Mouse (Mus musculus) granulocyte monocyte progenitor cell, adult 5-6 weeks (primary cell): Measurements from ENCODE around the gene Cdca5. TPM values are rescaled to one million over a fixed set of nuclear protein-coding genes. Genes with fewer than 3 reads are reported as not detected.

ENCODE experiments used
- ATAC-seq: replicated peaks from 2 replicates; pipeline ENCODE4 v1.8.0; 2016; ENCODE audit warnings: mild to moderate bottlenecking, moderate TSS enrichment, inconsistent platforms; ENCODE audit not compliant: poor library complexity, severe bottlenecking
- total RNA-seq, 2 experiments: library from RNA; stranded (forward) in 1 of 2; stranded (reverse) in 1 of 2; fragments of 200-712, 200-1000 nt in 1 of 2; fragments of >200 nt in 1 of 2; fragmentation: Nextera tagmentation in 1 of 2; gene quantifications; 2 replicates each; pipeline ENCODE4 v1.2.3; 2014 to 2017

Cdca5 gene
- total RNA-seq, 2 experiments from 2014 or later = 39.0 to 42.1 TPM

DNA sequence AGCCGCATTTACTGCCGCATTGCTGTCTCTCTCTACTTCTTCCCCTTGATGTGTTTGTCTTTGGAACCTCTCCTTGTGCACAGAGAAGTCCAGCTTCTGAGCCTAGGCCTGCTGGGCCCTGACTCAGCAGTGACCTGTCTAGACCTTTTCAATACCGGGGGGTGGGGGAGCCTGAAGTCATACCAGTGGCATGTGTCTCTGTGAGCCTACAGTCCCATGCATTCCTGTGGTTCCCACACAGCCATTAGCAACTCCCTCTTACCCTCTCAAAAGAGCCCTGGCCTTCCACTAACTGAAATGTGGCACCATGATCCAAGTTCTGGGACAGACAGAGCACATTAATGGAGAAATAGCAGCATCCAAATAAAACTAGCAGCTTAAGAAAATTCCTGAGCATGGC lies 51.6 kb downstream of the Cdca5 start:
- ATAC-seq = no peak

DNA sequence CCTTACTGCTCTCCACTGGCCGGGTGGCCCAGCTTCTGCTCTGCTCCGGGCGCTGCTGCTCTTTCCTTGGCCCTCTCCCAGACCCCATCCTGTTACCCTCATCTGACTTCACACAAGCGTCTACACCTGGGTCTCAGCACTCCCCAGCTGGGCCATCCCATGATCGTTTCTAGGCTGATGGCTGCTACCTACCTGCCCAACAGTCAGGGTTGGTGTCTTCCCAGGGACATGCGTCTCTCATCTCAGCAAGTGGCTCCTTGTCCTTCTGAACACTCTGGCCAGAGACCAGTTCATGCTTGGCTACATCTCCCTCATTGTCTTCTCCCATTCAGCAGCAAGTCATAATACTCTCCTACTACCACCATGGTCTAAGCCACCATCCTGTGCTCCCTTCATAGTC lies 54.9 kb downstream of the Cdca5 start:
- ATAC-seq = no peak

DNA sequence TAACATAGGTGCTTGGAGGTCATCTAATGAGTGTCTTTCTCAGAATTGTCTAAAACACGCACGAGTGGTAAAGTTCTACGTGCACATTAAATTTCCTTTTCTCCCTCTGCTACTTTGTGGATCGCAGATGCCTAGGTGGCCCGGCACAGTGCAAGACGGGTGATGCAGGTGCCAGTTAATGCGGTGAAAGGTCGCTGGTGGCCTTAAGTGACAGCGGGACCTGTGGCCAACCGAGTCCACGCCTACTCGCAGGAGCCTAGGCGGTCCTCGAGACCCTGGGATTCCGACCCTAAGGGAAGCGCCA lies 55.5 kb downstream of the Cdca5 start:
- peak; percentile 33; the same call in 1 of the 2 replicates for ATAC-seq

DNA sequence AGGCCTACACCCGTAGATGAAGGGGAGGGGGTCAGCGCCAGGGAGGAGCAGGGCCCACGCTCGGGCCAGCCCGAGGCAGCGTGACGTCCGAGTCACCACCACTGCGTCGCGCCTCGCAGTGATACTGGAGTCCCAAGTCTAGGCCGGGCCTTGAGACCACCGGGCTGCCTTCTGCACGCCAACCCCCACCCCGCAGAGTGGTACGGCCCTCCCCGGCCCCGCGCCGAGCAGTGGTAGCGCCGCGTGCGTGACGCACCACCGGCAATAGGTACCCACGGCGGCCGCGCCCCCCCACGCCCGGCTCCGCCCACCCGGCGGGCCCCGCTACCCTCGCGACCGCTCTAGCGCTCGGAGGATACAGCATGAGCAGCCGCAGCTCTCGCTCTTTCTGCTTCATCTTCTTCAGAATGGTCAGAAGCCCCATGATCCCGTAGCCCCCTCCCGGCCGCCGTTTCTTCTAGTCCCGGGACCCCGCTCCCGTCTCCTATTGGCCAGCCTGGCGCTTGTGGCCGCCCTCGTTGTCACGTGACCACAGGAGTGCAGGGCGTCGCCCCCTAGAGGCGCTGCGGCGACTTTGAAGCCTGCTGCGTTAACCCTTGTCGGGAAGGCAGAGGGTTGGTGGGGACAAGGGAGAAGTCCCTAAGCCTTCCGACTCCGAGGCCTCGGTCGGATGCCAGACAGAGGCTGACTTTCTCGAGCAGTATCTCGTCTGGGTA lies 56.1 kb downstream of the Cdca5 start, which contains the start of gene Batf2:
Gene Batf2, plus strand, starts transcription at position 306 of the 716 bp plus-strand sequence.
- ATAC-seq = peak; percentile 79

DNA sequence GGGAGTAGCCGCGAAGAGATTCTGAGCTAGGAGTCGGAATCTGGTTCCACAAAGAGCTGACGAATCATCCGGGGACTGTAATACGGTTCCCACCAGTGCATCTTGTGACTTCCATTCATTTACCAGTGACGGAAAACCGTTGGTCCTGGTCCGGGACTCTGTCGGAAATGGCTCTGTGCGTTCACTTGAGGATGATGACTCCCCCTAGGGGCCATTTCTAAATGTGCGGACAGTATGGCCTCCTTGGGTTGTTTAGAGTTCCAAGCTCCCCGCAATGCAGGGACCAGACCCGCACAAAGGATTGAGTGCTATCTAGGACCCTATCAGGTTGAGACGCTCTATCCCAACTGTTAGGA lies 56.6 kb downstream of the Cdca5 start, which contains the start of gene Arl2:
Gene Arl2, minus strand, starts transcription at position 155 of the 356 bp plus-strand sequence.
- ATAC-seq = peak; percentile 71

Other genes starting within 250 kb of the Cdca5 start
- 17.9 and 25.4 TPM in 2 replicates for gene Frmd8, start 209.7 kb upstream of the Cdca5 start, total RNA-seq (2014; fragmentation: Nextera tagmentation)
- 19.0 and 28.4 TPM in 2 replicates for gene Frmd8, start 209.7 kb upstream of the Cdca5 start, total RNA-seq (2017)
- 38.2 and 44.5 TPM in 2 replicates for gene Slc25a45, start 207.2 kb upstream of the Cdca5 start, total RNA-seq (2014; fragmentation: Nextera tagmentation)
- gene Slc25a45, start 207.2 kb upstream of the Cdca5 start, total RNA-seq (2017) = 35.5 and 35.6 TPM in 2 replicates
- 1.1 and 2.5 TPM in 2 replicates for gene Tigd3, start 190.8 kb upstream of the Cdca5 start, total RNA-seq (2014; fragmentation: Nextera tagmentation)
- 2.3 and 4.4 TPM in 2 replicates for gene Tigd3, start 190.8 kb upstream of the Cdca5 start, total RNA-seq (2017)
- gene Dpf2, start 172.0 kb upstream of the Cdca5 start, total RNA-seq (2014; fragmentation: Nextera tagmentation) = 97.3 and 126 TPM in 2 replicates
- gene Dpf2, start 172.0 kb upstream of the Cdca5 start, total RNA-seq (2017) = 62.7 and 108 TPM in 2 replicates
- gene Cdc42ep2, start 160.2 kb upstream of the Cdca5 start, total RNA-seq (2014; fragmentation: Nextera tagmentation) = 0.23 TPM in 1 of 2 replicates, not detected in the other
- gene Cdc42ep2, start 160.2 kb upstream of the Cdca5 start, total RNA-seq (2017) = not detected in 2 replicates
- 122 and 129 TPM in 2 replicates for gene Pola2, start 120.8 kb upstream of the Cdca5 start, total RNA-seq (2014; fragmentation: Nextera tagmentation)
- 56.9 and 64.9 TPM in 2 replicates for gene Pola2, start 120.8 kb upstream of the Cdca5 start, total RNA-seq (2017)
- gene Slc22a20, start 98.8 kb upstream of the Cdca5 start, total RNA-seq (2014; fragmentation: Nextera tagmentation) = not detected in 2 replicates
- not detected in 2 replicates for gene Slc22a20, start 98.8 kb upstream of the Cdca5 start, total RNA-seq (2017)
- 35.2 and 38.6 TPM in 2 replicates for gene Capn1, start 69.1 kb upstream of the Cdca5 start, total RNA-seq (2014; fragmentation: Nextera tagmentation)
- 32.2 and 37.7 TPM in 2 replicates for gene Capn1, start 69.1 kb upstream of the Cdca5 start, total RNA-seq (2017)
- gene Syvn1, start 38.4 kb upstream of the Cdca5 start, total RNA-seq (2014; fragmentation: Nextera tagmentation) = 33.6 and 46.5 TPM in 2 replicates
- gene Syvn1, start 38.4 kb upstream of the Cdca5 start, total RNA-seq (2017) = 3.8 and 8.2 TPM in 2 replicates
- gene Mrpl49, start 27.2 kb upstream of the Cdca5 start, total RNA-seq (2014; fragmentation: Nextera tagmentation) = 39.7 and 52.3 TPM in 2 replicates
- gene Mrpl49, start 27.2 kb upstream of the Cdca5 start, total RNA-seq (2017) = 45.2 and 46.1 TPM in 2 replicates
- gene Fau, start 27.1 kb upstream of the Cdca5 start, total RNA-seq (2014; fragmentation: Nextera tagmentation) = 2,326 and 2,717 TPM in 2 replicates
- gene Fau, start 27.1 kb upstream of the Cdca5 start, total RNA-seq (2017) = 1,639 and 2,001 TPM in 2 replicates
- gene Znhit2, start 23.8 kb upstream of the Cdca5 start, total RNA-seq (2014; fragmentation: Nextera tagmentation) = 5.0 and 17.6 TPM in 2 replicates
- 13.7 and 17.6 TPM in 2 replicates for gene Znhit2, start 23.8 kb upstream of the Cdca5 start, total RNA-seq (2017)
- gene Tm7sf2, start 16.6 kb upstream of the Cdca5 start, total RNA-seq (2014; fragmentation: Nextera tagmentation) = 14.4 and 19.3 TPM in 2 replicates
- 3.4 and 4.0 TPM in 2 replicates for gene Tm7sf2, start 16.6 kb upstream of the Cdca5 start, total RNA-seq (2017)
- gene Vps51, start 7.8 kb upstream of the Cdca5 start, total RNA-seq (2014; fragmentation: Nextera tagmentation) = 33.1 and 44.0 TPM in 2 replicates
- 48.0 and 48.5 TPM in 2 replicates for gene Vps51, start 7.8 kb upstream of the Cdca5 start, total RNA-seq (2017)
- not detected in 2 replicates for gene Tmem262, start 5.0 kb upstream of the Cdca5 start, total RNA-seq (2014; fragmentation: Nextera tagmentation)
- not detected in 2 replicates for gene Tmem262, start 5.0 kb upstream of the Cdca5 start, total RNA-seq (2017)
- gene Gm28374, start 2.7 kb upstream of the Cdca5 start, total RNA-seq (2014; fragmentation: Nextera tagmentation) = not detected in 2 replicates
- gene Gm28374, start 2.7 kb upstream of the Cdca5 start, total RNA-seq (2017) = not detected in 2 replicates
- gene Zfpl1, start within 50 bp of the Cdca5 start, total RNA-seq (2014; fragmentation: Nextera tagmentation) = 11.9 and 21.6 TPM in 2 replicates
- 19.9 and 30.2 TPM in 2 replicates for gene Zfpl1, start within 50 bp of the Cdca5 start, total RNA-seq (2017)
- 2.7 TPM in 1 of 2 replicates, not detected in the other for gene AC131692.1, start 9.4 kb downstream of the Cdca5 start, total RNA-seq (2014; fragmentation: Nextera tagmentation)
- gene AC131692.1, start 9.4 kb downstream of the Cdca5 start, total RNA-seq (2017) = 2.2 TPM in 1 of 2 replicates, not detected in the other
- gene Naaladl1, start 20.8 kb downstream of the Cdca5 start, total RNA-seq (2014; fragmentation: Nextera tagmentation) = 0.28 and 1.1 TPM in 2 replicates
- not detected in 2 replicates for gene Naaladl1, start 20.8 kb downstream of the Cdca5 start, total RNA-seq (2017)
- gene Sac3d1, start 33.7 kb downstream of the Cdca5 start, total RNA-seq (2014; fragmentation: Nextera tagmentation) = 8.5 and 10.2 TPM in 2 replicates
- 5.9 and 7.2 TPM in 2 replicates for gene Sac3d1, start 33.7 kb downstream of the Cdca5 start, total RNA-seq (2017)
- 31.2 and 31.3 TPM in 2 replicates for gene Snx15, start 43.3 kb downstream of the Cdca5 start, total RNA-seq (2014; fragmentation: Nextera tagmentation)
- gene Snx15, start 43.3 kb downstream of the Cdca5 start, total RNA-seq (2017) = 9.7 and 11.2 TPM in 2 replicates
- 5.1 TPM in 1 of 2 replicates, not detected in the other for gene Batf2, start 56.0 kb downstream of the Cdca5 start, total RNA-seq (2014; fragmentation: Nextera tagmentation)
- 0.77 and 2.3 TPM in 2 replicates for gene Batf2, start 56.0 kb downstream of the Cdca5 start, total RNA-seq (2017)
- gene Arl2, start 56.6 kb downstream of the Cdca5 start, total RNA-seq (2014; fragmentation: Nextera tagmentation) = 22.6 and 37.1 TPM in 2 replicates
- 27.1 and 30.7 TPM in 2 replicates for gene Arl2, start 56.6 kb downstream of the Cdca5 start, total RNA-seq (2017)
- gene Majin, start 99.4 kb downstream of the Cdca5 start, total RNA-seq (2014; fragmentation: Nextera tagmentation) = not detected in 2 replicates
- gene Majin, start 99.4 kb downstream of the Cdca5 start, total RNA-seq (2017) = not detected in 2 replicates
- gene Gpha2, start 141.4 kb downstream of the Cdca5 start, total RNA-seq (2014; fragmentation: Nextera tagmentation) = not detected in 2 replicates
- gene Gpha2, start 141.4 kb downstream of the Cdca5 start, total RNA-seq (2017) = not detected in 2 replicates
- gene Ppp2r5b, start 150.9 kb downstream of the Cdca5 start, total RNA-seq (2014; fragmentation: Nextera tagmentation) = 3.0 and 3.1 TPM in 2 replicates
- gene Ppp2r5b, start 150.9 kb downstream of the Cdca5 start, total RNA-seq (2017) = 1.9 and 3.7 TPM in 2 replicates
- gene Atg2a, start 156.7 kb downstream of the Cdca5 start, total RNA-seq (2014; fragmentation: Nextera tagmentation) = 18.3 and 30.9 TPM in 2 replicates
- gene Atg2a, start 156.7 kb downstream of the Cdca5 start, total RNA-seq (2017) = 5.5 and 8.3 TPM in 2 replicates
- 20.4 and 20.6 TPM in 2 replicates for gene Ehd1, start 191.7 kb downstream of the Cdca5 start, total RNA-seq (2014; fragmentation: Nextera tagmentation)
- 16.2 and 21.6 TPM in 2 replicates for gene Ehd1, start 191.7 kb downstream of the Cdca5 start, total RNA-seq (2017)
- gene Cdc42bpg, start 221.5 kb downstream of the Cdca5 start, total RNA-seq (2014; fragmentation: Nextera tagmentation) = 2.6 and 4.1 TPM in 2 replicates
- gene Cdc42bpg, start 221.5 kb downstream of the Cdca5 start, total RNA-seq (2017) = 3.6 and 4.4 TPM in 2 replicates
- 37.7 and 54.2 TPM in 2 replicates for gene Men1, start 250.0 kb downstream of the Cdca5 start, total RNA-seq (2014; fragmentation: Nextera tagmentation)
- gene Men1, start 250.0 kb downstream of the Cdca5 start, total RNA-seq (2017) = 30.5 and 33.4 TPM in 2 replicates